Mouse (Mus musculus): Measurements from ENCODE around the gene Bhlha9.
"Not testable (repeated sequence)": the region's sequence is repeated elsewhere in the genome, so short reads cannot be mapped to it uniquely, and the experiment has no call there.

Bhlha9 gene

GRCm38 (mm10) chr11:76661790-76662468, 10.3 kb upstream of the Bhlha9 start:
- CTCF ChIA-PET, result interaction anchor here (0.6 kb wide), 1 partner anchor 1187 kb away, joined by 5 read pairs; no protein-coding TSS in a partner anchor

- CTCF ChIA-PET, result no interaction called here
These were observed 6.1 kb upstream of the Bhlha9 start for GRCm38 (mm10) chr11:76666002-76666649.

GRCm38 (mm10) chr11:76667807-76668206, 4.5 kb upstream of the Bhlha9 start:
- CTCF ChIA-PET, result no interaction called here

- CTCF ChIA-PET, result no interaction called here
These were observed 503 bp downstream of the Bhlha9 start for GRCm38 (mm10) chr11:76672561-76673384.

- CTCF ChIA-PET, result no interaction called here
These were observed 1.9 kb downstream of the Bhlha9 start for GRCm38 (mm10) chr11:76674199-76674598.

GRCm38 (mm10) chr11:76674704-76675103, 2.4 kb downstream of the Bhlha9 start:
- CTCF ChIA-PET, result no interaction called here

- CTCF ChIA-PET, result not testable (repeated sequence)
These were observed 7.2 kb downstream of the Bhlha9 start, which contains the start of gene Trarg1 for GRCm38 (mm10) chr11:76679508-76679907. TSS of gene Trarg1 (plus strand) at chr11:76679808.

- CTCF ChIA-PET, result no interaction called here
These were observed 13.3 kb downstream of the Bhlha9 start for GRCm38 (mm10) chr11:76685604-76686003.

- CTCF ChIA-PET, result interaction anchor here (0.6 kb wide), 1 partner anchor 113 kb away, joined by 5 read pairs; no protein-coding TSS in a partner anchor
These were observed 19.8 kb downstream of the Bhlha9 start for GRCm38 (mm10) chr11:76692096-76692495.

GRCm38 (mm10) chr11:76695810-76696209, 23.5 kb downstream of the Bhlha9 start:
- CTCF ChIA-PET, result no interaction called here

GRCm38 (mm10) chr11:76699626-76700025, 27.4 kb downstream of the Bhlha9 start:
- CTCF ChIA-PET, result no interaction called here

- CTCF ChIA-PET, result no interaction called here
These were observed 35.4 kb downstream of the Bhlha9 start for GRCm38 (mm10) chr11:76707656-76708055.

GRCm38 (mm10) chr11:76708066-76708465, 35.8 kb downstream of the Bhlha9 start:
- CTCF ChIA-PET, result no interaction called here

- CTCF ChIA-PET, result no interaction called here
These were observed 36.6 kb downstream of the Bhlha9 start for GRCm38 (mm10) chr11:76708881-76709280.

GRCm38 (mm10) chr11:76709625-76710452, 37.6 kb downstream of the Bhlha9 start:
- CTCF ChIA-PET, result no interaction called here

GRCm38 (mm10) chr11:76717000-76717399, 44.7 kb downstream of the Bhlha9 start:
- CTCF ChIA-PET, result no interaction called here
